Mouse (Mus musculus) induced T-regulatory cell, adult 2 months (primary cell): ENCODE results near the gene Cradd.

ENCODE experiments used
- DNase-seq: peaks from one replicate; pipeline ENCODE4 v3.0.0-alpha.2; 2012; ENCODE audit warnings: low read depth

Gene Cradd

GRCm38 (mm10) chr10:95159675-95160256, 164.2 kb downstream of the Cradd start:
- no peak for DNase-seq

DNA sequence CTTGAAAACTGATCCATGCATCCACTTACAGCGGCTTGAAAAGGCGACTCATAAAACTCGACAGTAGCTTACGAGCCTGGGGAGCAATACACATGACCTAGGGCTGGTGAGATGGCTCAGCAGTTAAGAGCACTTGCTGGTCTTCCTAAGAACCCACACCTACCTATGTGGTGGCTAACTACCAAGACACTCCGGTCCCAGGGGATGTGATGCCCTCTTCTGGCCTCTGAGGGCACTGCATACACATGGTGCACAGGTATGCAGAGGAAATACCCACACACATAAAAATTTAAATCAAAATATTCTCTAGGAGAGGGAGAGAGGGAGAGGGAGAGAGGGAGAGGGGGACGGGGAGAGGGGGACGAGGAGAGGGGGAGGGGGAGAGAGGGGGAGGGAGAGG, 167.5 kb downstream of the Cradd start:
- DNase-seq, result peak; percentile 53

GRCm38 (mm10) chr10:95154675-95155074, 169.3 kb downstream of the Cradd start:
- DNase-seq, result no peak

GRCm38 (mm10) chr10:95153224-95153623, 170.7 kb downstream of the Cradd start:
- DNase-seq, result no peak

- no peak for DNase-seq
These were observed 171.4 kb downstream of the Cradd start for GRCm38 (mm10) chr10:95152503-95152989.

- DNase-seq, result no peak
These were observed 172.7 kb downstream of the Cradd start for GRCm38 (mm10) chr10:95151012-95151768.

GRCm38 (mm10) chr10:95149666-95150065, 174.3 kb downstream of the Cradd start:
- no peak for DNase-seq

DNA sequence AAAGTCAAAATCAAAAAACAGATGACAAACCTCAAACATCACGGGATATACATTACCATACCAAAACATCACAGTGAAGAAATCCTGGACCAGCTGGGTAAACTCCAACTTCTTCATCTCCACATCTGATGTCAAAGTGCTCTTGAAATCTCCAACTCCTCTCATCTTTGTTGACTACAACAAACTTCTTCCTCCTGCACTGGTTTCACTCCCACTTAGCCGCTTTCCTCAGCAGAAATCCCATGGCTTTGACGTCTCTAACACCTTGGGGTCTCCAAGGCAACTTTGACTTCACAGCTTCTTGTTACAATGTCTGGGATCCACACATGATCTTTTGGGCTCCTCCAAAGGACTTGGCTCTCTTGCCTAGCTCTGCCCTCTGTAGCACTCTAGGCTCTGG, 175.3 kb downstream of the Cradd start:
- DNase-seq, result no peak

DNA sequence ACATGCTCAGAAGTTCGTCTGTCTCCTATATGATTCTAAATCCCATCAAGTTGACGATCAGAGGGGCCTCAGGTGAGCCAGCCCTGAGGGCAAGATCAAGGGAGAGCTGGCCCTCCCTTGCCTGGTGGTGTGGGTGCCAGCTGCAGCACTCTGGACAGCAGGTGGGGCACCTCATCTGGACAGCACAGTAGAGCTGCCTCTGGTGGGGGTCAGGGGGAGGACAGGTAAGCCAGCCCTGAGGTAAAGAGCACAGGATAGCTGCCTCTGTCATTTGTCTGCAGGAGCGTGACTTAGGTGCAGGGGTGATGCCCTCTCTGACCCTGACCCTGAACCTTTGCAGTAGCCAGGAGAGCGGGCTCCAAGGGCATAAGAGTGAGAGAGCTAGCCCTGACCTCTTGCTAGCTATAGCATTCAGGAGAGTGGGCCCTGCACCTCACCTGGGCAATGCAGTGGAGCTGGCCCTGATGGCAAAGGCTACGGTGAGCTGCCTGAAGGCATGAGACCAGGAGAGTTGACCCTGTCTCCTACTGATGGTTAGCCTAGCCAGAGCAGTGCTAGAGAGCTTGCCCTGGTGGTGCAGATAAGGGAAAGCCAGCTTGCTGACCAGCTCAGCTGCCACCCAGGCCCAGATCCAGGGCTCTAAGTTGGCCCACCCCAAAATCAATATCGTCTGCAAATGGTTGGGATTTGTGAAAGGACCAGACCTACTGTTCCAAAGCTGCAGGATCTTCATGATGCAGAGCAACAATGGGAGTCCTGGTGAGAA, 176.6 kb downstream of the Cradd start:
- no peak for DNase-seq

GRCm38 (mm10) chr10:95146491-95146890, 177.4 kb downstream of the Cradd start:
- DNase-seq, result peak; percentile 76

GRCm38 (mm10) chr10:95145204-95145926, 178.6 kb downstream of the Cradd start:
- no peak for DNase-seq

GRCm38 (mm10) chr10:95144414-95145130, 179.4 kb downstream of the Cradd start:
- peak; percentile 41 for DNase-seq

DNA sequence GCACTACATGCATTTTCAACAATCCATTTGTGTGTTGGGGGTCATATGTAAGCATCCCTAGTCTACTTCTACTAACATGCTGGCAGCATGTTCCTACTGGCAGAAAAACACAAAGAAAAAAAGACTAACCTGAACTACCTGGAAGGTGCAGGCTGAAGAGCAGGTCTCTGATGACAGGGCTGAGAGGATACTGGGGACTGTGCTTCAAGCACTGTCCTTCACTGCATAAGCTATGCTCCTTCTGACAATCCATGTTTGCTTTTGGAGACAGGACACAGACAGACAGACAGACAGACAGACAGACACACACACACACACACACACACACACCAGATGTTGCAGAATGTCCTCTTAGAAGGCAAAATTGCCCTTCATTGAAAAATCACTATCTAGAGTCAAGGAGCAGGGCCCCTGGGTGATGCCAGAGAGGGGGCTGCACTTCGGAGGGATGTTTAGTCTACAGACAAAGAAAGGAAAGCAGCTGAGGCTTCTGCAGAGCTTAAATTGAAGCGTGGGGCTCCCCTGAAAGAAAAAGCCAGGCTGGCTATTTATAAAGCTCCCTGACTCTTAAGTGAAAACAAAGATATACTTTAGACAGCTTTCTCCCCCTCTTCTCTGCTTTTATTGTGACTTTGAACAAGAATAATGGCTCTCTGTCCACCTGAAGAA, 180.4 kb downstream of the Cradd start:
- peak; percentile 23 for DNase-seq

DNA sequence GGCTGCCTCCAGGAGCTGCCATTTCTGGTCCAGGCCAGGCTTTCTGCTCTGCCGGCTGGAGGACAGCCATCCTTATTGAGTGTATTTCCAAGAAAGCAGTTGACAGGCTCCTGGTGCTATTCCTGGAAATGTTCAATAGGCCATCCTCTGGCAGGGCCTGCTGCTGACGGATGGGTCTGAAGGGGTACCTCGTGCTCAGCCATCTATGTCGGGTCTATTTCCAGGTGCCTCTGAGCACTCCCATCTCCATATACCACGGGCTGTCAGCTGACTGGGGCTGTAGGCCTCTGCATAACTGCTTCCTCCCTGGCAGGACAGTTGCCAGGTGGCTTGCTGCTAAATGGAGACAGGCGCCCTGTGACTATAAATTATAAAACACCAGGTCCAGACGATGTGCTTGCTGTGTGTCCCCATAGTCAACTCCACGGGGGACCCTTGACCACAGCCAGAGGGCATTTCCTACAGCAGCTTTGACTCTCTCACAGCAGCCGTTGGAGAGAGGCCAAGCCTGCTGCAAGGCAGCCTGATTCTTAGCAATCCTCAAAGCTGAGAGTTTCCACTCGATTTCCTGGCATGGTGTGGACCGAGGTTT, 181.0 kb downstream of the Cradd start:
- peak; percentile 46 for DNase-seq

DNA sequence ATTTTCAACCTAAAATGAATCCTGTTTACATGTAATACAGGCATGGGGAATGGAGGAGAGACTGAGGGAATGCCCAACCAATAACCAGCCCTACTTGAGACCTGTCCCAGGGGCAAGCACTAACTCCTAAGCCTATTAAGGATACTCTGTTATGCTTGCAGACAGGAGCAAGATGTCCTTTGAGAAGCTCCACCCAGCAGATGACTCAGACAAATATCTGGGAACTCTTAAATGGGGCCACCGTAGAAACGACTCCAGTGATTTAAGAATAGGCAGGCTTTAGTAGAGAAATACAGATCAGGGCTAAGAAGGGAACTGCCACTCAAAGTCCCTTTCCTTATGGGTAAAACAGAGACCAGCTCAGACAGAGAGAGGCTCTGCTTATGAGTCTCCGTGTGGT, 182.9 kb downstream of the Cradd start:
- DNase-seq, result no peak

- no peak for DNase-seq
These were observed 183.7 kb downstream of the Cradd start for GRCm38 (mm10) chr10:95140191-95140590.

DNA sequence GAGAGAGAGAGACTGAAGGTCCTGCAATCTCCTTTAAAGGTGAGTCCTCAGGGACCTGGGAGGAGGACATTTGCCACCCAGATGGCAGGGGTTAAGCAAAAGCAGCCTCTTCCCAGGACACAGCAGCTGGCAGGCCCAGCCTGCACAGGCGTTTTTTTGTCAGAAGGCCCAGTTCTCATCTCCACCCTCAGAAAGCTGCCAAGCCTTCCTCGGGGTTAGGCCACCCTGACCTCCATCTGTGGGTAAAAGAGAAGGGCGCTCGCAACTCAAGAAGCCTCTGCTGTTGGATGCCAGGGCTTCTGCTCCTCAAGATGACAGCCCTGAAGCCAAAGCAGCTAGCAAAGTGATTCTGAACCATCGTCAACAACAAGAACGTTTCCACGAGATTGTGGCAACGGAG, 184.3 kb downstream of the Cradd start:
- no peak for DNase-seq

- no peak for DNase-seq
These were observed 190.9 kb downstream of the Cradd start for GRCm38 (mm10) chr10:95133057-95133456.
